Mouse (Mus musculus): ENCODE results near the gene Wdr59.

The Wdr59 gene

DNA sequence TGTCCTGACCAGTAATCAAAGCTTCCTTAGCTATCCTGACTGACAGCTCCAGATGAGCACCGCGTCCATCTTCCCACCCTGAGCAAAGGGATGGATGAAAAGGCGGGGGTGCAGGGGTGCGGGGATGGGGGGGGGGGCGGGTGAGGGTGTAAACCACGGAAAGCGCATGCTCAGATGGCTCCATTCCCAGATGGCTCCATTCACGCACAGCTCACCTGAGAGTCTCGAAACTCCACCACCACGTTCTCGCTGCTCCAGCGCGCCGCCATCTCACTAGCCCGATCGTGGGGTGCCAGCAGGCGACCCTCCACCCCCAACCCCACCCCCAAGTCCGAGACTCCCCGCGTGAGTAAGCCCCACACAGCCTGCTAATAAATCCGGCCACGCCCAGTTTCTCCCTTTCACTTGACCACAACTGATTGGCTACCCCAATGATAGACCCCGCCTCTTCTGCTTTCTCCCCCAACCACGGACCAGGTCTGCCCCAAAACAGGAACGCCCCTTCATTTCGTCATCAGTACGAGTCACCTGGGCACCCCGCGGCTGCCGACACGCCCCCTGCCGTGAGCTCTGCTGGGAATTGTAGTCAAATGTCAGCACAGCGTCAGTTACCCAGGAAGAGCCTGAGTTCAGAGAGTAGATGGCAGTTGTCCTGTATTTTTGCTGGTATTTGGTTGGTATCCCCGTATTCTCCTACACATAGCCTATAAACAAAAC is at the start of gene Wdr59:
Gene Wdr59 (minus strand): TSS at position 380 of the 717 bp plus-strand sequence.
- in situ Hi-C loops (cut with MboI): no loop called here

DNA sequence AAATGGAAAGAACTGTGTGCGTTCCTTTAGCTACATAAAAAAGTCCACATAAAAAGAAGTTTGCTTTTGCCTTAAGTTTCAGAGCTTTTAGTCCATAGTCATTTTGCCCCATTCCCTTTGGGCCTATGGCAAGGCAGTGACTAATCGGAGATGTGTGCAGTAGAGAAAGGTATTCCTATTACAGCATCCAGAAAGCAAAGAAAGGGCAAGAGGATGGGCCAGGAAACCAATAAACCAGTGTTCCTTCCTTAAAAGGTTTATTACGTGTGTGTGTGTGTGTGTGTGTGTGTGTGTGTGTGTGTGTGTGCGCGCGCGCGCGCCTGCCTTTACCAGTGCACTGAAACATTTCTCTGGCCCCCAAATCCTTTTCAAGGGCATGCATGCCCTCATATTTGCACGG is 49.8 kb upstream of the Wdr59 start:
- in situ Hi-C loops (cut with MboI): no loop called here

DNA sequence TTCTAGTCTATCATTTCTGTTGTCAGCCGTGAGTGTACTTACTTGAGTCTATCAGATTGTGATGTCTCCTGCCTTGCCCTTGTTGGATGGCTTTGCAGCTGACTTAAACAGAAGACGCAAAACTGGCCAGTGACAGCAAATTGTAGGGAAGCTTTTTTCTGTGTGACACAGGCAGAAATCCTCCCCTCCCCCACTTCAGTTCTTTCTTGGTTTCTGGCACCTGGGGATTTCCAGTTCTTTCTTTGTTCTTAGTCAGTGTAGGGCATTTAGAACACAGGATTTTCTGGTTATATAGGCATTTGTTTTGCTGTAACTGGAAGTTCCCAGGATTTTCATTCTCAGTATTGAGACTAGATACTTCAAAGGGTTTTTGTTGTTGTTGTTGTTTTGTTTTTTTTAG is 48.5 kb upstream of the Wdr59 start:
- in situ Hi-C loops (cut with MboI): no loop called here

DNA sequence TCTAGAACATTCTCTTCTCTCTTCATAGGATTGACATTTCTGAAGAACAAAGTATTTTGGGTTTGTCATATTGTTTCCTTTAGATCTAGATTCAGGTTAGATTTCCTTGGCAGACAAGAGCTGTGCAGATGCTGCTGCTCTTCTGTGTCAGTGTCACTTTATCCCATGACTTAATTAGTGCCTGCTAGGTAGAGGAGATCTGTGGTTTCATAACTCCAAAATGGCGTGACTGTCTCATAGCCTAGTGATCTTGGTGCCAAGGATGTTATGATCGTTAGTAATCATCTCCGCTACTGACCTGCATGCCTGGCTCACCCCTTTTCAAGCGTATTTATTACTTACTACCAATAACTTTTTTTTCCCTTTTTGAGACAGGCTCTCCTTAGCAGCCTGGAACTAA is 48.0 kb upstream of the Wdr59 start:
- in situ Hi-C loops (cut with MboI): no loop called here

DNA sequence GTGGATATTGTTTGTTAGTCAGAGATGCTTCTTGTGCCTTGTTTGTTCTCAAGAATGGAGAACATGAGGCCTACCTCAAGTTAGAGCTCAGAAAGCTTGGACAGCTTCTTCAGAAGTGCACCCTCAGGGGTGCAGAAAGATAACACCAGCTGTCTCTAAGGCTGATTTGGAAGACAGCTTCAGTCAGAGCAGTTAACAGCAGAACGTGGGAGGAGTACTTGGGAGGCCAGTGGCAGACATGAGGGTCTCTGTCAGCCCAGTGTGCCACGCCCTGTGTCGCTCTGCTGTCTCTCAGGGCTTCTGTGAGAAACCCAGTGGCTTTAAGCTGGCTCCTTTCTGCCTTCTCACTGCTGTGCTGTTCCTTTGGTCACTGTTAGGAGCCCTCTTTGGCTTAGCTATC is 46.1 kb upstream of the Wdr59 start:
- in situ Hi-C loops (cut with MboI): no loop called here

DNA sequence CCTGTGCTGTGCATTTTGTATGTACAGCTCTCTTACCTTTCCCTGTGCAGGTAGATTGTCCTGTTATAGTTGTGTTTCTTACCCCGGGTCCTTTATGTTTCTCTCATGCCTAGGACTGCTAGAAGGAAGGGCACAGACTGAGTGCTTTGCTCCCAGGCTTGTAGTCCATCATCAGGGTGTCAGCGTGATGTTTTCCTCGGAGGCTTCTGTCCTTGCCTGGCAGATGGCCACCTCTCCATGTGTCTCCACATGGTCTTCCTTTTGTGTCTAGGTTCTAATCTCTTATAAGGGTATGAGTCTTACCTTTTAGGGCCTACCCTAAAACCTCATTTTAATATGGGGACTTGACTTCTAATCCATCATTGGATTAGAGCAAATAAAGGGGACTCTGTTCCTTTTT is 45.7 kb upstream of the Wdr59 start:
- in situ Hi-C loops (cut with MboI): no loop called here

DNA sequence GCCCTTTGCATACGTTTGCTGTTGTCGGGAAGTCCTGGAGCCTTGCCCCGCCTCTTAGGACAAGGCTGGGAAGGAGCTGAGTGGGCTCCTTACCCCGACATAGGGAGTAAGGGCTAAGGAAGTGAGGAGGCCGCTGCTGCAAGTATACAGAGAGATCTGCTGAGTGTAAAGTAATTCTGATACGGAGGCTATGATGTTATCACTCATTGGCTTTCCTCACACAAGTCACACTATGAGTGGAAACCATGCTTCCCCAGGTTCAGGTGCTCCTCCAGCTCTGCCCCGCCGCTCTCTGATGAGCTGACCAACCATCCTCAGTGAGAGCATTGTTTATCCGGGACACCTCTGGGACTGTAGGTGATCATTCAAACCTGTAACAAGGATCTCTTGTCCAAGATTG is 44.4 kb upstream of the Wdr59 start:
- in situ Hi-C loops (cut with MboI): no loop called here

DNA sequence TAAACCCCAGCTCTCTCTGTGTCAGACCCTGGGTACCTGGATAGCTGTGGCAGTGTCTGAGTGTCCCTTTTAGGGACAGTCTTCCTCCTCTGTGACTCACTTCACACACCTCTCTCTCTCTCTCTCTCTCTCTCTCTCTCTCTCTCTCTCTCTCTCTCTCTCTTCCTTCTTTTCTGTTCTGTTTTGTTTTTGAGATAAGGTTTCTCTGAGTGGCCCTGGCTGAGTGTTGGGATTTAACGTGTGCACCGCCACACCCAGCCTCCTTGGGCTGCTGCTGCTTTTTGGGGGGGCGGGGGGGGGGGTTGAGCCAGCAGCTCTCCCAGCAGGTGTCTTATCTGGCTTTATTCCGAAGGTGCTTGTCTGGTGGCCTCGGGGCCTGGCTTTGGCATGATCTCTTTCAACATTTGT is 43.9 kb upstream of the Wdr59 start:
- in situ Hi-C loops (cut with MboI): no loop called here

DNA sequence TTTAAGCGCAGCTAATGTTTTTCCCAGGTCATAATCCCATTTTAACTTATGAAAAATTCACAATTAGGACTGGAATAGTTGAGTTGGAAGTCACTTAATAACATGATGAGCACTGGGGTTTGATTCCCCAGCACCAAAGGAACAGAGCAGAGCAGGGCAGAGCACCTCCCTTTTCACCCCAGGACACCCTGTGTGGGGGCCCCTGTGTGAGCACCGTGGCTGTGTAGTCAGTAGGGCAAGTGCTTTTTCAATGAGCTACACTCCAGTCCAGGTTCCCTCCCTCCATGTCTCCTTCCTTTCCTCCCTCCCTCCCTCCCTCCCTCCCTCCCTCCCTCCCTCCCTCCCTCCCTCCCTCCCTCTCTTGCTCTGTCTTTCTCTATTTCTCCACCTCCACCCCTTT is 42.2 kb upstream of the Wdr59 start:
- in situ Hi-C loops (cut with MboI): no loop called here

DNA sequence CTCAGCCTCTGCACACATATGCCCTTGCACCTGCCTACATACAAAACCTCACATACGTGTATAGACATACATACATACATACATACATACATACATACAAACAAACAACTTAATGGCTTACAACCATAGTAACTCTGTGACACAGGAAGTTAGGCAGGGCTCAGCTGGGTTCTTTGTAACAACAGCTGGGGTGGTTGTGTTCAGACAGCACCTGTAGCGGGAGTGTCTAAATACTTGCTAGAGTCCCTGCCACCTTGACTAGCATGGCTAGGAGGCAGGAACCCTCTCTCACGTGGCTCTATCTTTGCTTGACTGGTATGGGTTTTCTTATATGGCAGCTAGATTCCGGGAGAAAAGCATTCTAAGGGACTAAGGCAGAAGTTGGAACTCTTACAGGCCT is 41.8 kb upstream of the Wdr59 start:
- in situ Hi-C loops (cut with MboI): no loop called here

DNA sequence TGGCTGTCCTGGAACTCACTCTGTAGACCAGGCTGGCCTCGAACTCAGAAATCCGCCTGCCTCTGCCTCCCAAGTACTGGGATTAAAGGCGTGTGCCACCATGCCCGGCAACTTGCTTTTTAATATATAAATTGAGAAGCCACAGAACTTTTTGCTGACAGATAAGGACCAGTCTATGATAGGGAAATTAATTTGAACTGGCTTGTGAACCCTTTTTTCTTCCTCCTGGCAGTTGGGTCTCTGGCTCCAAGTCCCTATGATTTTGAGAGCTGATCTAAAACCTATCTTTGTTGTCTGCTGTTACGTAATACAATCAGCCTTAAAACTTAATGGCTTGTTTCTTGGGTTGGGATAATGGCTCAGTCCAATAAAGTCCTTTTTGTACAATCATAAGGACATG is 41.2 kb upstream of the Wdr59 start:
- in situ Hi-C loops (cut with MboI): no loop called here

DNA sequence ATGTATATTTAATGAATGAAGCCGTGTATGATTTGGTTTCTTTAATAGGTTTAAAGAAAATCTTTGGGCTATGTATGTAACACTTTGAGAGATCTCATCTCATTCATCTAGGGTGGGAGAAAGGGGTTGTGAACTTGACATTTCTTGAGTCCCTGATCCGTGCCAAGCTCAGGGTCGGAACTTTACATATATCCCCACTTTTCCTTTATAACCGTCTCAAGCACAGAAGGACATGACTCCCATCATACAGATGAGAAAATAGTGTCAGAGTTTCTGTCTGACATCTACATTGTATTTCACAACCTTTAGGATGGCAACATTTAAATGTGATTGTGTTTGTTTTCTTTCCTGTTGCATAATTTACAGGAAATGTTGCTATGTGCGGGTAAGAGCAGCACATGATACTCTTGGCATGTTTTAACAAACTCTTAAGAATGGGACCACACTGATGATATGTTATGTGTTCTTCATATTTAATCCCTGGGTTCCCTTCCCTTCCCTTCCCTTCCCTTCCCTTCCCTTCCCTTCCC is 40.4 kb upstream of the Wdr59 start:
- in situ Hi-C loops (cut with MboI): no loop called here

DNA sequence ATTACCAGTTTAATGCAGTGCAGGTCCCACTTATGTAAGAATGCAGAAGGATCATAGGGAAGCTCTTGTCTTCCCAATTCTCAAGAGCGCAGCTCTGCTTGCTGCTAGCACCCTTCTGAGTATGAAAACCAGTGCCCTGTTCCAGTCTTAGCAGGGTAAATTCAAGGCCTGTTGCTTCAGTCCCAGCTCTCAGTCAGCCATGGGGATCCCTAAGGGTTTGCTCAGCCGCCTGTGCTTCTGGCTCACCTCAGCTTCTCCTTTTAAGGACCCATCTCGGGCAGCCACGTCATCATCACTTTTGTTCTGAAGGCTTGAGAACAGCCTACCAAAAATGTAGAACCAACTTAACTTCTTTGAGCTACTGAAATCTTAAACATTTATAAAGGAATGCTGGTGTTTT is 39.9 kb upstream of the Wdr59 start:
- in situ Hi-C loops (cut with MboI): no loop called here

DNA sequence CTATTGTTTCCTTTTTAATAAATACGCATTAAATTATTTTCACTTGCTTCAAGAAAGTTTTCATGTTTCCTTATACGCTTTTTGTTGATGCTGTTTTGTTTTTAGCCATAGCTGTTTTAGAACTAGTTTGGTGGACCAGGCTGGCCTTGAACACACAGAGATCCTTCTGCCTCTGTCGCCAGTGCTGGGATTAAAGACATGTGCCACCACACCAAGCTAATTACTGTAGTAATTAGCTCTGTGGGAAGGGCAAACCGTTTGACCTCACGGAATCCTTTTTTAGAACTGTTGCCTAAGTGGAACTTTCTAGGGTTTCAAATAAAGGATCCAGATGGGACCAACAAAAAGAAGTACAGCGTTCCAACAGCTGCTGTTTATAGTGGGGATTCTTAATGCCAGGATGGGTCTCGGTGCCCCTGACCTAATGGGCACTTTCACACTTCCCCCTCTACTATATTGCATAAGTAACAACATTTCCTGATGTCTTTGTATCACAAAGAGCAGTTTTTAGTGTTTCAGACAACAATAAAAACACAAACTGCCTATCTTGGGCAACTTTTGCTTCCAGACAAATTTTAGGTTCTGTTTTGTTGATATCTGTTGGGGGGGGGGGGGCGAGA is 29.7 kb upstream of the Wdr59 start:
- in situ Hi-C loops (cut with MboI): no loop called here

DNA sequence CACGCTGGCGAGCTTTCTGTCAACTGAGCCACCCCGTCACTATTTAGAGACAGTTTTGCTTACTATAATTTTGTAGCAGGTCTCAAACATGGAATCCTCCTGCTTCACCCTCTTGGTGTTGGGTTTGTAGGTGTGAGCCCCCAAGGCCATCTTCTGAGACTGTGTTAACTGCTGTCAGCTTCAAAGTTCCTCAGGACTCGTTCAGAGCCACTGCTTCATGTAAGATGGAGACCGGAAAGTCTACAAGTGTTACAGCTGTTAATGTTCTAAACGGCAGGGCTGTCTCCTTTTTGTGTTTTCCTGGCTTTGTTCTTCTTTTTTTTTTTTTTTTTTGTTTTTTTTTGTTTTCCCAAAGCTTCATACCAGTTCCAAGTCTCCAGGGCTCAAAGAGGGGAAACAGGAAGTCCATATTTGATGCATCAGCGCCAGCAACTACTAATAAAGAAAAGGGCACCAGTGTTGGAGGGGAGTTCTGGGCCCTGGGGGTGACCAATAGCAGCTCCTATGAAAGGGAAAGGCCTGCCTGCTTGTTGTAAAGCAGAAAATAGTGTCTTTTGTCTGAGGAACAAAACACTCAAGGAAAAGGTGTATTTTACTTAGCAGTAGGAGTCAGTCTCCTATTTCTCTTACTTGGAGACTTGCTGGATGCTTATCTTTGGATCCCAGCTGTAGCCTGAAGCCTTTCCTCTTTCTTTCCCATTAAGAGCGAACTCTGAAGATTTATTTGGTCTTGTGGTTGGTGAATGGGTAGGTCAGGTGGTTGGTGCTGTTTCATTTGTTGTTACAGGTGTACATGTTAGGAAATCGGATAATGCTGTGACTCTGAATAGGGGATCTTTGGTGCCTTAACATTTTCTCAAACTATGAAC is 28.3 kb upstream of the Wdr59 start:
- in situ Hi-C loops (cut with MboI): no loop called here

DNA sequence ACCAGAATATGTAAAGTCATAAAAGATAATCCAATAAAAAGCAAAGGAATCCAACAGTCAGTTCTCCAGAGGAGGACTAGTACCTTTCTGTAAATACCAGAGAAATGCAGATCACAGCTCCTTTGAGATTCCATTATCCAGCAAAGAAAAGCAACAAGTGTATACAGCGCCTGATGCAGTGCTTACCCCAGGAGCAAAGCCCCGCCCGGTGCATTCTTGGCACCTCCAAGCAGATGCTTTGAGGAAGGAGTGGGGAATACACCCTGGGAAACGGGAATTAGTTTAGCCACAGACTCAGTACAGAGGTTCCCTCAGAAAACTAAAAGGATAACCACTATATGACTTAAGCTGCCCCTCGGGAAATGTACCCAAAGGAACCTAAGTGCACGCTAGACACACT is 26.3 kb upstream of the Wdr59 start:
- in situ Hi-C loops (cut with MboI): no loop called here

DNA sequence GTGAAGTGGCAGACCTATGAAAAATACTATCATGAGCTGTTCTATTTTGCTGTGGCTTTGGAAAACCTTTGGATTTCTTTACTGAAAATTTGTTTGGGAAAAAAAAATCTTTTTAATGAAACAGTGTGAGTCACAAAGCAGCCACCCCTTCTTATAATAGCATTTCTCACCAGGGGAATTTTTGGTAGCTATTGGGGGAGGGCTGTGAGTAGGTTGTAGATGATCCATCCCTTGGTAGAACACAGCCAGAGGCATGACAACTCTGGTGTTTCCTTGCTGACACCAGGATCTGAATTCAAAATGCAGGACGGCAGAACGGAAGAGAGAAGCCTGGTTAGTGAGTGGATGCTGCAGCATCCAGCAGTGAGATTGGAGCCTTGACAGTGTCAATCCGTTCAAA is 25.3 kb upstream of the Wdr59 start:
- in situ Hi-C loops (cut with MboI): no loop called here

DNA sequence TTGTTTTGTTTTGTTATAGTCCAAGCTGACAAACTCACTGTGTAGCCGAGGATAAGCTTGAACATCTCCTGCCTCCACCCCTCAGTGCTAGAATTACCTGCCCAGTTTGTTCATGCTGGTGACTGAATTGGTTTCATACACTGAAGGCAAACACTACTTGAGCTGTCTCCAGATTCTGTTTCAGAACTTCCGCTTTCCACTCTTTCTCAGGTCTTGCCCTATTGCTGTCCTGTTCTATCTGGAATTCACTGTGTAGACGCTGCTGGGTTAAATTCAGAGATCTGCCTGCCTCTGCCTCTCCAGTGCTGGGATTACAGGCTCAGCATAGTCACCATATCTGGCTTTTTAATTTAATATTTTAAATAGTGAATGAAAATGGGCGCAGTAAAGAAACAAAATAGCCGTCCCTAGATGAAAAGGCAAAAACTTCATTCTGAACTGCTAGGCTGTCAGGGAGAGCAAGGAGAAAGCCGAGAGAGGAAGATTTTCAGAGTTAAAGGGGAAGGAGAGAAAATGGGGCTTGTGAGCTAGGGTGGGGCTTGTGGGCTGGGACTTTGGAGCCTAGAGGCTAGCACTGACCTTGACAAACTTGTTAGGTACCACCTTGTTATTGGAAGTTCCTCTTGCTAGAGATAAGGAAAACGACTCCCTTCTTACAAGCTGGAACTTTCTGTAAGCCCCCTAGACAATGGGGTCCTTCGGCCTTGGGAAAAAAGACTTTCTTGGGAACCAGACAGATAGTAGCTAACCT is 23.7 kb upstream of the Wdr59 start:
- in situ Hi-C loops (cut with MboI): no loop called here

DNA sequence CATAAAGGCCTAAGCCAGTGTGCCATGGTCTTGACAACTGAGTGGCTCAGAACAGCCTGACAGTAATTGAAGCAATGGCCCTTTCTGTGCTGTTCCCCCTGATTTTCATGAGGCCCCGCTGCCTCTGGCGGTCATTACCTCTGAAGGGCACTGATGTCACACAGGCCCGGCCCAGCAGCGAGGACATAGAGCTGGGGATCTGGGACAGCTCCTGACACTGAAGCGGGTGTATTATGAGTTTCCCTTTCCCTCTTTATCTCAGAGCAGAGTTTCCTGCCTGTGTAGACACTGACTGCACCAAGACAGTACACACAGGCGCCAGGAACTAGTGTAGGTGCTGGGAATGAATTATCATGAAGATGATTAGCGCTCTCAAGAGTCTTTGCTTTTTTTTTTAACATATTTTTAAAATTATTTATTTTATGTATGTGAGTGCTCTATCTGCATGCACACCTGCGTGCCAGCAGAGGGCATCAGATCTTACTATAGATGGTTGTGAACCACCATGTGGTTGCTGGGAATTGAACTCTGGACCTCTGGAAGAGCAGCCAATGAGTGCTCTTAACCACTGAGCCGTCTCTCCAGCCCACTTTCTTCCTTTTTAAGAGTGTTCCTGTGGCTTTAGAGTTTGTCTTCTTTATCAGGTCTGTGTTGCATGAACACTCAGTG is 22.0 kb upstream of the Wdr59 start:
- in situ Hi-C loops (cut with MboI): no loop called here

DNA sequence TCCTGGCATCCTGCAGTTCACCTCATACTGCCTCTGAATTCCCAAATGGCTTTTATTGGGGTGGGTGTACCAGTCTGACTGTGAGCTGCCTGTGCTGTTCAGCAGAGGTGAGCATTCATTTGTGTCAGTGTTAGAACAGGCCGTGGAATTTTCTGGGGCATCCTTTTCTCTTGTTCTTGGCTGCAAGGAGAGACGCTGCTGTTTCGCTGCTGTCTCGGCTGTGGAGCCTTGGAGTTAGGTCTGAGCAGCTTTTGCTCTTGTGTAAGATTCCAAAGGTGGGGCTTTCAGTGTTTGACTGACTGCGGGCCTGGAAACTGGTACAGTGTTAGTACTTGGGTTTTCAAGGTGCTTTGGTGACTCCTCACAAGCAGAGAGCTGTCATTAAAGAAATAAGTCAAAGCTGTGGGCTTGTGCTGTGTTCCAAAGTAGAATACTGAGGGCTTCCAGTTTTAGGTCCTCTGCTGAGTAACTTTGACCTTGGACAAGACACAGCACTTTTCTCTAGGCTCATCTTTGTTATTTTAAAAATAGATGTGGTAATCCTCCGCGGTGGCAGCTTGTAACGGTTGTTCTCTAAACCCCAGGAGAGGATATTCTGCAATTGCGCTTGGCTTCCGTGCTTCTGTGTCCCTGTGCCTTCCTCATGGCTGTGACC is 17.7 kb upstream of the Wdr59 start:
- in situ Hi-C loops (cut with MboI): loop anchor here (10.0 kb wide), 1 partner anchor 85 kb away; no protein-coding TSS in a partner anchor

DNA sequence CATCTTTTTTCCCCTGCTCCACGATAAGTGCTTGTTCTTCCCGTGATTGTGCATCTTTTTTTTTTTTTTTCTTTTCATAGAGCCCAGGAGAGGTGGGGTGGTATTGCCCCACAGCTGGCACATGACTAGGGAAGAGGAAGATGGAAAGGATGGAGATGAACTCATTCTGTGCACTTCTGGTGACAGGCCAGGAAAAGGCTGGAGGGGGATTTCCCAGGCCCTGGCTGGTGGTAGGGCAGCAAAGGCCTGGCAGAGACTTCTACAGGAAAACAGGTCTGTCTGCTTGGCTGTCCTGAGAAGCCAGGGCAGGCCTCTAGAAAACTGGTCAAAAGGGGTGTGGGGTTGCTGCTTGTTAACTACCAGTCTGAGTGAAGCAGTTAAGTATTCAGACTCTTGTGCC is 16.3 kb upstream of the Wdr59 start:
- in situ Hi-C loops (cut with MboI): loop anchor here (10.0 kb wide), 1 partner anchor 87 kb away; no protein-coding TSS in a partner anchor

All from mature B cell (primary cell).